Mouse (Mus musculus) lung, postnatal 25 days (tissue): Measurements from ENCODE around the gene Srsf6.
A peak's percentile ranks its signal among the peaks of the same experiment; 100 is the strongest.

Experiments used
- DNase-seq: peaks from one replicate; pipeline ENCODE4 v3.0.0; 2022; ENCODE audit warnings: low spot score

The Srsf6 gene

DNA sequence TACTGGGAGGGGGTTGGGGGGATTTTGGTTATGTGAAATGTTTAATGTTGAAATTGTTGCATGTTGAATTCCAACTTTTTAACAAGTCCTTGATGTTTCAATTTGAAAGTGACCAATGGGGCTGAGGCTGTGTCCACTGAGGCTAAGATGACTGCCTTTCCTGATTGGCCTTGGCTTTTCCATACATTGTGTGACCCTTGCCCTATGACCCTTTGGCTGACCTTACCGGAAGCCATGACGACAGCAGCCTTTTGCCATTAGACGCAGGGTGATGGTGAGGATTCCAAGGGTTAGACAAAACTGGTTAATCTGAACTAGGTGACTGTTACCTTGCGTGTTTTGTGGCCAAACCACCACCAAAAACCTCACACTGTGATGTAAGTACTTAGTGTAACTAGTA, 1.4 kb downstream of the Srsf6 start:
- no peak for DNase-seq

- DNase-seq = no peak
These were observed 3.1 kb downstream of the Srsf6 start for GRCm38 (mm10) chr2:162934421-162934820.

DNA sequence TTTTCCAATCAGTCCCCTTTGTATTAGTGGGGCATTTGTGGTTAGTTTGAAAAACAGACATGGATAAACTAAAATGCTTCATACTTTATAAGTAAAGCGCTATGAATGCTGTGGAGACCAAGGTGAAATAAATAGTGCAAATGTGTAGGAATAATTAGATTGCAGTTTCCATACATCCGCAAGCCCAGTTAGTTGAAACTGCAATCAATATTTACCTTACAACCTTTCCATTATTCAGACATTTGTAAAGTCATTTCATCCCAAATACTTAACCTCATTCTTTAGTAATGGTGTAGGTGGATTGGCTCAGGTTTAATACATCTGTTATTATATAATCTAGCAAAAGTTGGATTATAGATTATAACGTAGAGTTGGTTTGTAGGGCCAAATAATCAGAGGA, 4.4 kb downstream of the Srsf6 start:
- DNase-seq = no peak

GRCm38 (mm10) chr2:162939562-162939961, 8.2 kb downstream of the Srsf6 start:
- DNase-seq = peak; percentile 45

DNA sequence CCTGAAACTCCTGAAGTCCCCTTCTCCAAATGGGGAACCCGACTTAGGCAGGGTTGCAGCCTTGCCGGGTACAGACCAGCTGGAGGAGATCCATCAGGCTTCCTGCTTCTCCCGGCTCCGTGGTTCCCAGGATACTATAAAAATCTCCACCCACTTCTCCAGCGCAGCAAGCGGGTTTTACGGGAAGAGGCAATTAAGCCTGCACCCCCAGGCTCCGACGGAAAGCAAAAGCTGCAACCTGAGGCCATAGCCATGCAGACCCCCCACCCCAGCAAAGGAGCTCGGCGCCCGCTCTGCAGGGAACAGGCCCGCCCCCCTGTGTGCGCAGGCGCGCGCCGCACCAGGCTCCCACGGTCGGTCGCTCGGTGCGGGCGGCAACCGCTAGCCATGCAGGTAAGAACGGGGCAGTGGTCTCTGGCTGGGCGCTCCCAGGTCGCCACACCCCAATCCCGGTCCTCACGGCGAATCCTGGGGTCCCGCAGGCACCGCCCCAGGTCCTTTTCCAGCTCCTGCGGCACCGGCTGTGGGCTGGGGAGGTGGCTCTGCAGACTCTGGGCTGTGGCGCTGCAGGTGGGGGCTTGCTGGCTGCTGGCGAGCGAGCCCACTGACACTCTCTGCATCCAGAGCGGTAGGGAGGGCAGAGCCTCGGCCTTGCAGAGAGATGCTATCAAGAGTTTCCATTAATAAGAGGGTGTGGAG, 12.0 kb downstream of the Srsf6 start, which contains the start of gene L3mbtl1:
Gene L3mbtl1, plus strand, starts transcription at position 325 of the 699 bp plus-strand sequence.
- DNase-seq = no peak

DNA sequence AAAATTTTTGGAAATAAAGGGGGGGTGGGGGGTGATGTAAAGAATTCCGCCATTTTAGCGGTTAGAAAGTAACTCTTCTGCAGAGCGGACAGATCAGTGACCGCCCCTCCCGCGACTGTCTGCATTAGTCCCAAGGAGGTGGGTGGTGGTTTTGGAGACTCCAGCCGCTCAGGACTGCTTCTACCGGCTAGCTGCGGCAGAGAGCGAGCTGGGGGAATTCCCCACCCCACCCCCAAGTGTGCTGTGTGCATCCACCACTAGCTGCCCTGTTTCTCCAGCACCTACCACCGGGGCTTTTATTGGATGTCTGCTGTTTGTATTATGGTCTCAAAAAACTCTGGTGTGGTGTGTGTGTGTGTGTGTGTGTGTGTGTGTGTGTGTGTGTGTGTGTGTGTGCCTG, 12.6 kb downstream of the Srsf6 start:
- no peak for DNase-seq

- DNase-seq = no peak
These were observed 15.6 kb downstream of the Srsf6 start for GRCm38 (mm10) chr2:162946964-162947363.

DNA sequence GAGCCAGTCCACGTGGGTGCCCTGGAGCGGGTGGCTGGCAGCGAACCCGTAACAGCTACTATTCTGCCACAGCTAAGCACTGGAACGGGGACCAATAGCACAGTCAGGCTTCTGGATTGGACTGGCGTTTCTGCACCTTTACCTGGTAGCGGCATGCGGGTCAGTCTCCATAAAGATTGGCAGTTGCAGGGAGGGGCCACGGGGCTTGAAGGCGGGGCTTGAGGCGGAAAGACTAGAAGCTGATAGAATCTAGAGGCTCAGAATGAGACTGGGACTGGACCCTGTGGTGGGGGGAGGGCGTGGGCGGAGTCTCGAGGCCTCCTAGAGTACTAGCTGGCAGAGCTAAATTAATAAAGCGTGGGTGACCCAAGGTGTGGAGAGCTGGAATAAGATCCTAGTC, 16.4 kb downstream of the Srsf6 start:
- peak; percentile 18 for DNase-seq

DNA sequence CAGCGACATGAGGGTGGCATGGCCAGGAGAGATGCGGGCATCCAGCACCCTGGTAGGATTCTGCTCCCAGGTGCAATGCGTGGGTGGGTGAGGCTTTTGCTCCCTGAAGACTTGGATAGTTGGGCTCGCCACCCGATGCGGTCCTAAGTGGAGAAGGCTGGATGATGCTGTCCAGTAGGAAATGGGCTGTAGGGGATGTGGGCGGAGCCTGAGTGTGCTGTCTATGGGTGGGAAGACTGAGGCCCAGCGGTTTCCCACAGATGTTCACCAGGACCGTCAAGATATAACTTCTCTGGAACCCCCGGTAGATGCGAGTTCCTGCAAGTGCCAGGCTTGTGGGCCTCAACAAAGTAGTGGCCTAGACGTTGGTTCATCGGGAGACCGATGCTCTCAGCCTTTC, 16.9 kb downstream of the Srsf6 start:
- DNase-seq = no peak

DNA sequence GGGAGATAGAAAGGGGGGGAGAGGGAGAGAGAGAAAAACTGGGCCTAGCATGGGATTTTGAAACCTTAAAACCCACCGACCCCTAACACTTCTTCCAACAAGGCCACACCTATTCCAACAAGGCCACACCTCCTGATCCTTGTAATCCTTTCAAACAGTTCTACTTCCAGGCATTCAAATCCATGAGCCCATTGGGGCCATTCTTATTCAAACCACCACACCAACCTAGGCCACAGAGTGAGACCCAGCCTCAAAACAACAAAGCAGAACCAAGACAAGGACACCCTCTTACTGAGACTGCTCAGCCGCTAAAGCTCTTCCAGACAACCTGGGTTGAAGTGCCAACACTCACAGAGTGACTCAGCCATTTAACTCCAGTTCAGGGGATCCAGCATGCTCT, 19.4 kb downstream of the Srsf6 start:
- no peak for DNase-seq

GRCm38 (mm10) chr2:162956843-162957242, 25.5 kb downstream of the Srsf6 start:
- no peak for DNase-seq

- no peak for DNase-seq
These were observed 30.0 kb downstream of the Srsf6 start for GRCm38 (mm10) chr2:162961321-162961720.

- DNase-seq = no peak
These were observed 35.4 kb downstream of the Srsf6 start for GRCm38 (mm10) chr2:162966734-162967133.

DNA sequence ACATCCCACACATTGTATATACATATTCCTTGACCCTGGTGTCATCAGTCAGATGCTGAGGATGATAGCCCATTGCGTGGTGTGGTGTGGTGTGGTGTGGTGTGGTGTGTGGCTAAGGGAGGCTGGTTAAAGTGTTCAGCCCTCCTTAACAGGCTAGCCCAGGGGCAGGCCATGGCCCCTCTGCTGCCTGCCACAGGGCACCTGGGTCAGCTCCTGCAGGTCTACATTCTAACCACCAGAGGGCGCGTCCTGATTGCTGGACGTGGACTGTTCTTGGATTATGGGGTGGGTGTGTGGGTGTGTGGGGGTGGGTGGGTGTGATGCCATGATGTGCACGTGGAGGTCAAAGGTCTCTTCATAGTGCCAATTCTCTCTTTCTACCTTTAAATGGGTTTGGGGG, 37.0 kb downstream of the Srsf6 start:
- peak; percentile 43 for DNase-seq

- DNase-seq = no peak
These were observed 37.8 kb downstream of the Srsf6 start for GRCm38 (mm10) chr2:162969101-162969500.

GRCm38 (mm10) chr2:162970896-162971295, 39.6 kb downstream of the Srsf6 start:
- no peak for DNase-seq

- DNase-seq = no peak
These were observed 41.4 kb downstream of the Srsf6 start for GRCm38 (mm10) chr2:162972752-162973151.

- DNase-seq = no peak
These were observed 41.9 kb downstream of the Srsf6 start for GRCm38 (mm10) chr2:162973206-162973605.

- no peak for DNase-seq
These were observed 42.3 kb downstream of the Srsf6 start for GRCm38 (mm10) chr2:162973637-162974036.

DNA sequence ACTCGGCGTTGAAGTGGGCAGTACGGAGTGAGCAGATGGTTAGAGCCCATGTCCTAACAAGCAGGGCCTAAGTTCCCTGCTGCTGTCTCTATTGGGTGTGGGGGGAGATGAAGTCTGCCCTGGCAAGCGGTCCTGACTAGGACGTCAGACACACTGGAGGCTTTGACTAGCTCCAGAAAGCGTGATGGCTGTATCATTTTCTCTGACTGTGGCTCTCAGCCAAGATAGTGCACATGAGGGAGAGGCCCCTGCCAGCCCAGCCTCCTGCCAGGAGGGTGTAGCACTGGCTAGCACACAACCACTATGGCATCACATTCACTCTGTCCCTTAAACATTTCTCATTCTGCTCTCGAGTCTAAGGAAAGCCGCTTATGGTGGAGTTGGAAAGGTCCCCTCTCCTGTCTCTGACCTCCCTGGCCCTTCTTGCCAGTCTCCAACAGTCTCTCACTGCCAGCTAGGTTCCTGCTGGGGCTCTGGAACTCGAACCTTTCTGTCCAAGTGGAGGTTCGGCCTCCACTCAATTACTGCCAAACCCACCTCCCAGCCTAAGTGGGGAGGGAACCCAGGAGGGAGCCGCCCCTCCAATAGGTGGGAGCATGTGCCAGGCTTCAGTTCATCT, 43.9 kb downstream of the Srsf6 start:
- DNase-seq = no peak

GRCm38 (mm10) chr2:162976001-162976400, 44.7 kb downstream of the Srsf6 start:
- DNase-seq = peak; percentile 72

DNA sequence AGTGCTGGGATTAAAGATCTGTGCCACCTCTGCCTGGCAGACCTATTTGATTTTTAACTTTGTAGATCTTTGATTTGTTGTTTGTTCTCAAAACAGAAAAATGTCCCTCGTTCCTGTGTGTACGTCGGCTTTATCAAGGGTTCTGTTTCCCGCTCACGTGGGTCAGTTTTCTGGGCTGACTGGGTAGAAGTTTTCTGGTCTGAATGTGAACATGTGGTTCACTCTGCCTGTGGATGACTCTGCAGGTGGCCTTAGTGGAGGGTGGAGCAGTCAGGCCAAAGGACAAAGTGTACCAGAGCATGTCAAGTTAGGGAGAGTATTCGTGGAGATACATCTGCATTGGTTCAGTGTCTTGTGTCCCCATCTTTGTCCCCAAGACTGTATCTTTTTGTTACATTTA, 53.1 kb downstream of the Srsf6 start:
- no peak for DNase-seq

- DNase-seq = peak; percentile 50
These were observed 54.6 kb downstream of the Srsf6 start for GRCm38 (mm10) chr2:162985923-162986322.
